Mouse (Mus musculus): Measurements from ENCODE around the gene Lalba. TPM values are rescaled to one million over a fixed set of nuclear protein-coding genes. Genes with fewer than 3 reads are reported as not detected.

Gene Lalba
- total and polyA plus RNA-seq, 3 experiments, result not detected

GRCm38 (mm10) chr15:98491332-98491731, 8.8 kb upstream of the Lalba start:
- no peak for DNase-seq (ENCODE audit: low read depth, low spot score)
- Histone ChIP-seq H3K36me3 (ENCODE audit: control insufficient read depth in 1 of 2, insufficient read depth in 2 of 2, low read length in 2 of 2) (peaks cover 0 to 3% of the 10 kb centered on the region in 2 experiments; a peak in 2 of 4 replicates), H3K9ac (ENCODE audit: control insufficient read depth, low read depth, low read length, poor library complexity, severe bottlenecking) (no peak overlapping the region), H3K27ac (ENCODE audit: control insufficient read depth, low read depth, low read length) (no peak overlapping the region), H3K4me3 (ENCODE audit: control insufficient read depth in 1 of 2, insufficient read depth in 1 of 2, low read depth in 2 of 2, low read length in 2 of 2) (no peak overlapping the region), H3K9me3 (replicated peaks; ENCODE audit: insufficient read depth, low read length) (no peaks in the 10 kb centered on the region), H3K27me3 (ENCODE audit: control insufficient read depth in 1 of 2, insufficient read depth in 2 of 2, low read length in 2 of 2) (peaks cover 7 to 12% of the 10 kb centered on the region in 2 experiments), H3K79me2 (ENCODE audit: control insufficient read depth, insufficient read depth, low read length, poor library complexity) (no peaks in the 10 kb centered on the region), H3K4me1 (ENCODE audit: control insufficient read depth in 1 of 2, insufficient read depth in 2 of 2, low read length in 2 of 2) (peaks cover 1 to 6% of the 10 kb centered on the region in 2 experiments; a peak in 3 of 4 replicates)
- TF ChIP-seq EP300 (IDR thresholded peaks at IDR 0.05; ENCODE audit: low read depth in 1 of 2, low read length in 2 of 2), result peak in 1 of 2 experiments; percentile 20; a peak in 1 of 4 replicates
- TF ChIP-seq RCOR1 (IDR thresholded peaks at IDR 0.05; ENCODE audit: low read depth, low read length), result peak; percentile 77
- TF ChIP-seq ETS1 (IDR thresholded peaks at IDR 0.05; ENCODE audit: low read depth, low read length), result no peak

GRCm38 (mm10) chr15:98486433-98487021, 4.0 kb upstream of the Lalba start:
- Histone ChIP-seq H3K36me3 (ENCODE audit: control insufficient read depth in 1 of 2, insufficient read depth in 2 of 2, low read length in 2 of 2) (peaks cover 0 to 21% of the 10 kb centered on the region in 2 experiments; a peak in 2 of 4 replicates), H3K79me2 (ENCODE audit: control insufficient read depth, insufficient read depth, low read length, poor library complexity) (no peaks in the 10 kb centered on the region), H3K27ac (ENCODE audit: control insufficient read depth, low read depth, low read length) (peak overlapping the region; percentile 39; the same call in 1 of the 2 replicates), H3K4me3 (ENCODE audit: control insufficient read depth in 1 of 2, insufficient read depth in 1 of 2, low read depth in 2 of 2, low read length in 2 of 2) (no peak overlapping the region), H3K4me1 (ENCODE audit: control insufficient read depth in 1 of 2, insufficient read depth in 2 of 2, low read length in 2 of 2) (peaks cover 21 to 23% of the 10 kb centered on the region in 2 experiments), H3K9ac (ENCODE audit: control insufficient read depth, low read depth, low read length, poor library complexity, severe bottlenecking) (no peak overlapping the region), H3K9me3 (replicated peaks; ENCODE audit: insufficient read depth, low read length) (no peaks in the 10 kb centered on the region), H3K27me3 (ENCODE audit: control insufficient read depth in 1 of 2, insufficient read depth in 2 of 2, low read length in 2 of 2) (no peaks in the 10 kb centered on the region)
- DNase-seq (ENCODE audit: low read depth, low spot score), result peak; percentile 77
- TF ChIP-seq MAX (IDR thresholded peaks at IDR 0.05; ENCODE audit: low read length) (no peak), RCOR1 (IDR thresholded peaks at IDR 0.05; ENCODE audit: low read depth, low read length) (peak; percentile 98), ELF1 (IDR thresholded peaks at IDR 0.05; ENCODE audit: low read depth, low read length) (peak; percentile 20), JUND (IDR thresholded peaks at IDR 0.05; ENCODE audit: low read depth, low read length) (no peak), ETS1 (IDR thresholded peaks at IDR 0.05; ENCODE audit: low read depth, low read length) (peak; percentile 89), TAL1 (IDR thresholded peaks at IDR 0.05; ENCODE audit: low read length) (peak; percentile 70), TBP (IDR thresholded peaks at IDR 0.05; ENCODE audit: low read depth, low read length) (0 out of 2 replicates have a peak, but pooled peaks have one; percentile 20), UBTF (IDR thresholded peaks at IDR 0.05; ENCODE audit: borderline replicate concordance, insufficient read depth, low read depth, low read length) (no peak), MAZ (IDR thresholded peaks at IDR 0.05; ENCODE audit: low read depth, low read length) (peak; percentile 57; the same call in 1 of the 2 replicates), HCFC1 (IDR thresholded peaks at IDR 0.05; ENCODE audit: low read depth, low read length) (no peak), MEF2A (IDR thresholded peaks at IDR 0.05; ENCODE audit: extremely low read depth, insufficient replicate concordance, low read depth, low read length, poor library complexity, severe bottlenecking) (no peak), E2F4 (IDR thresholded peaks at IDR 0.05; ENCODE audit: borderline replicate concordance, low read depth, low read length) (no peak), GABPA (IDR thresholded peaks at IDR 0.05; ENCODE audit: low read depth, low read length) (no peak), USF2 (IDR thresholded peaks at IDR 0.05; ENCODE audit: borderline replicate concordance in 1 of 2, insufficient read depth in 1 of 2, low read depth in 1 of 2, low read length in 2 of 2) (no peak), GATA1 (IDR thresholded peaks at IDR 0.05; ENCODE audit: low read depth, low read length) (peak; percentile 94), ZC3H11A (IDR thresholded peaks at IDR 0.05; ENCODE audit: low read depth, low read length) (no peak), CTCF (IDR thresholded peaks at IDR 0.05 in 2 of 3, conservative IDR thresholded peaks at IDR 0.05 in 1 of 3; ENCODE audit: control insufficient read depth in 1 of 3, insufficient read depth in 1 of 3, low read depth in 2 of 3, low read length in 3 of 3, poor library complexity in 1 of 3, severe bottlenecking in 1 of 3) (no peak), EP300 (IDR thresholded peaks at IDR 0.05; ENCODE audit: low read depth in 1 of 2, low read length in 2 of 2) (peak; percentile 86 to 94), POLR2AphosphoS2 (IDR thresholded peaks at IDR 0.05; ENCODE audit: low read length) (no peak), MAFK (IDR thresholded peaks at IDR 0.05; ENCODE audit: borderline replicate concordance, low read depth, low read length) (peak; percentile 67; the same call in 1 of the 2 replicates), NELFE (IDR thresholded peaks at IDR 0.05; ENCODE audit: low read depth, low read length) (no peak), SIN3A (IDR thresholded peaks at IDR 0.05; ENCODE audit: low read length) (peak; percentile 76), POLR2A (IDR thresholded peaks at IDR 0.05; ENCODE audit: control insufficient read depth in 1 of 2, insufficient read depth in 1 of 2, low read depth in 1 of 2, low read length in 2 of 2, poor library complexity in 1 of 2) (no peak), TCF12 (IDR thresholded peaks at IDR 0.05; ENCODE audit: low read depth, low read length) (peak; percentile 97), CHD1 (IDR thresholded peaks at IDR 0.05; ENCODE audit: low read depth, low read length) (no peak), SMC3 (IDR thresholded peaks at IDR 0.05; ENCODE audit: low read depth, low read length) (no peak), BHLHE40 (IDR thresholded peaks at IDR 0.05; ENCODE audit: borderline replicate concordance, low read depth, low read length) (peak; percentile 97), USF1 (IDR thresholded peaks at IDR 0.05; ENCODE audit: low read depth, low read length) (no peak), CHD2 (IDR thresholded peaks at IDR 0.05; ENCODE audit: low read length) (no peak; the same call in 1 of the 2 replicates), POLR2AphosphoS5 (IDR thresholded peaks at IDR 0.05; ENCODE audit: borderline replicate concordance, low read depth, low read length) (no peak)
